Mouse (Mus musculus) heart, postnatal 0 days (tissue): ENCODE data around the gene Thrap3. TPM values are rescaled to one million over a fixed set of nuclear protein-coding genes. Genes with fewer than 3 reads are reported as not detected.
"Not testable (repeated sequence)": the region's sequence is repeated elsewhere in the genome, so short reads cannot be mapped to it uniquely, and the experiment has no call there.

Experiments
- ATAC-seq: fragments of 200-750 bp; cut with Nextera tagmentation; 2 replicates; pipeline ENCODE4 v1.8.0; 2017; ENCODE audit warnings: low read depth, moderate number of reproducible peaks, moderate library complexity; ENCODE audit not compliant: insufficient read depth
- DNase-seq: peaks from one replicate; pipeline ENCODE4 v3.0.0-alpha.2; 2016; ENCODE audit warnings: low spot score
- H3K27ac ChIP-seq: fragments of 300-500 bp; sonication (generic); 2 replicates; pipeline ENCODE4 v1.5.1; 2014; ENCODE audit warnings: low read depth, mild to moderate bottlenecking
- H3K27me3 ChIP-seq: fragments of 300-500 bp; sonication (generic); 2 replicates; pipeline ENCODE4 v1.6.1; 2014; ENCODE audit warnings: low read length, mixed read lengths; ENCODE audit not compliant: control insufficient read depth, insufficient read depth
- H3K36me3 ChIP-seq: fragments of 300-500 bp; sonication (generic); replicated peaks from 2 replicates; pipeline ENCODE4 v1.6.1; 2014; ENCODE audit warnings: low read length, mixed read lengths; ENCODE audit not compliant: control insufficient read depth, insufficient read depth
- H3K4me1 ChIP-seq: fragments of 300-500 bp; sonication (generic); 2 replicates; pipeline ENCODE4 v1.6.1; 2014; ENCODE audit warnings: antibody characterized with exemption; ENCODE audit not compliant: control insufficient read depth, insufficient read depth
- H3K4me2 ChIP-seq: fragments of 300-500 bp; sonication (generic); 2 replicates; pipeline ENCODE4 v1.6.1; 2014; ENCODE audit warnings: low read depth, mild to moderate bottlenecking, low read length, moderate library complexity
- H3K4me3 ChIP-seq: fragments of 300-500 bp; sonication (generic); 2 replicates; pipeline ENCODE4 v1.5.1; 2014; ENCODE audit warnings: low read depth, low read length
- H3K9ac ChIP-seq: fragments of 300-500 bp; sonication (generic); replicated peaks from 2 replicates; pipeline ENCODE4 v1.6.1; 2014; ENCODE audit warnings: low read depth, low read length, mixed read lengths
- H3K9me3 ChIP-seq: fragments of 300-500 bp; sonication (generic); replicated peaks from 2 replicates; pipeline ENCODE4 v1.6.1; 2016; ENCODE audit warnings: low read length; ENCODE audit not compliant: control insufficient read depth
- CTCF ChIP-seq: IDR thresholded peaks from 2 replicates; pipeline ENCODE4 v1.5.1; 2016; ENCODE audit warnings: antibody characterized with exemption, control low read depth, low read depth
- EP300 ChIP-seq: IDR thresholded peaks from 2 replicates; pipeline ENCODE4 v1.6.1; 2016; ENCODE audit warnings: antibody characterized with exemption, low read depth
- WGBS: fragments of 180-500 bp; shearing (Covaris S2); extraction: QIAGEN DNeasy Blood & Tissue Kit; methylation state at CpG from one replicate; pipeline ENCODE4 v1.1.7; 2014; 5-methylcytosine and 5-hydroxymethylcytosine counted together
- polyA plus RNA-seq: library from polyadenylated mRNA; unstranded; fragments of >200 nt; fragmentation: Nextera tagmentation; extraction: Ambion mirVana; gene quantifications from 2 replicates; pipeline ENCODE4 v1.2.1, GENCODE M21; 2015
- total RNA-seq: library from RNA; depleted of rRNA; stranded (reverse); fragments of >200 nt; gene quantifications from 2 replicates; pipeline ENCODE4 v1.2.3, GENCODE M21; 2014; ENCODE audit warnings: low replicate concordance

Thrap3 gene
- total and polyA plus RNA-seq, 2 experiments from 2014 or later: 96.7 to 121 TPM

GRCm38 (mm10) chr4:126227077-126227761 lies 24.7 kb upstream of the Thrap3 start:
- 6% methylated on average over 18 of the region's 18 CpGs for WGBS
- Histone ChIP-seq H3K4me2 (peak overlapping the region; percentile 59), H3K4me1 (no peaks in the 10 kb centered on the region), H3K9me3 (no peaks in the 10 kb centered on the region), H3K27ac (peak overlapping the region; percentile 73), H3K27me3 (no peaks in the 10 kb centered on the region), H3K36me3 (peaks cover 20% of the 10 kb centered on the region), H3K4me3 (peak overlapping the region; percentile 29), H3K9ac (no peak overlapping the region; the same call in 1 of the 2 replicates)
- ATAC-seq: peak; percentile 85
- DNase-seq: peak; percentile 81
- TF ChIP-seq CTCF (peak; percentile 95), EP300 (peak; percentile 78)

GRCm38 (mm10) chr4:126226640-126227039 lies 24.1 kb upstream of the Thrap3 start:
- no peak overlapping the region for H3K4me3 ChIP-seq
- H3K27ac ChIP-seq: no peak overlapping the region
- DNase-seq: no peak
- H3K4me2 ChIP-seq: peak overlapping the region; percentile 59
- H3K9me3 ChIP-seq: no peaks in the 10 kb centered on the region
- H3K9ac ChIP-seq: no peak overlapping the region
- no peaks in the 10 kb centered on the region for H3K4me1 ChIP-seq
- no peaks in the 10 kb centered on the region for H3K27me3 ChIP-seq
- no peak for ATAC-seq
- no peak for TF ChIP-seq EP300
- no peak for TF ChIP-seq CTCF
- H3K36me3 ChIP-seq: peaks cover 14% of the 10 kb centered on the region
- WGBS: 44% methylated on average over 12 of the region's 12 CpGs

GRCm38 (mm10) chr4:126222631-126223030 lies 20.1 kb upstream of the Thrap3 start:
- Histone ChIP-seq H3K4me1 (no peaks in the 10 kb centered on the region), H3K9ac (no peak overlapping the region), H3K27me3 (no peaks in the 10 kb centered on the region), H3K4me2 (no peak overlapping the region), H3K9me3 (no peaks in the 10 kb centered on the region), H3K27ac (no peak overlapping the region), H3K36me3 (no peaks in the 10 kb centered on the region), H3K4me3 (no peak overlapping the region)
- ATAC-seq (no peak), DNase-seq (no peak)
- 80% methylated on average over 11 of the region's 11 CpGs for WGBS
- TF ChIP-seq CTCF (no peak), EP300 (no peak)

GRCm38 (mm10) chr4:126220045-126220444 lies 17.5 kb upstream of the Thrap3 start:
- no peak overlapping the region for H3K9ac ChIP-seq
- ATAC-seq (no peak), DNase-seq (no peak)
- TF ChIP-seq EP300: no peak
- no peak for TF ChIP-seq CTCF
- no peaks in the 10 kb centered on the region for H3K4me1 ChIP-seq
- no peak overlapping the region for H3K4me3 ChIP-seq
- no peaks in the 10 kb centered on the region for H3K36me3 ChIP-seq
- H3K27me3 ChIP-seq: no peaks in the 10 kb centered on the region
- no peak overlapping the region for H3K4me2 ChIP-seq
- 87% methylated on average over 10 of the region's 10 CpGs for WGBS
- no peaks in the 10 kb centered on the region for H3K9me3 ChIP-seq
- H3K27ac ChIP-seq: no peak overlapping the region

GRCm38 (mm10) chr4:126219540-126219939 lies 17.0 kb upstream of the Thrap3 start:
- H3K27ac ChIP-seq, H3K9ac ChIP-seq, DNase-seq, H3K4me3 ChIP-seq, H3K36me3 ChIP-seq, H3K9me3 ChIP-seq, ATAC-seq, H3K4me1 ChIP-seq, H3K4me2 ChIP-seq, H3K27me3 ChIP-seq: not testable (repeated sequence)
- WGBS: 73% methylated on average over 3 of the region's 3 CpGs

- DNase-seq: no peak
- Histone ChIP-seq H3K4me3 (no peak overlapping the region), H3K4me2 (no peak overlapping the region), H3K27ac (no peak overlapping the region), H3K27me3 (no peaks in the 10 kb centered on the region), H3K9me3 (no peaks in the 10 kb centered on the region), H3K9ac (no peak overlapping the region), H3K36me3 (no peaks in the 10 kb centered on the region), H3K4me1 (no peaks in the 10 kb centered on the region)
- ATAC-seq: no peak; the same call in 1 of the 2 replicates
- 61% methylated on average over 6 of the region's 6 CpGs for WGBS
- TF ChIP-seq CTCF: no peak
- TF ChIP-seq EP300: no peak
Observed at GRCm38 (mm10) chr4:126217771-126218170, 15.2 kb upstream of the Thrap3 start.
